Mouse (Mus musculus): ENCODE data around the gene Sec11a.

DNA sequence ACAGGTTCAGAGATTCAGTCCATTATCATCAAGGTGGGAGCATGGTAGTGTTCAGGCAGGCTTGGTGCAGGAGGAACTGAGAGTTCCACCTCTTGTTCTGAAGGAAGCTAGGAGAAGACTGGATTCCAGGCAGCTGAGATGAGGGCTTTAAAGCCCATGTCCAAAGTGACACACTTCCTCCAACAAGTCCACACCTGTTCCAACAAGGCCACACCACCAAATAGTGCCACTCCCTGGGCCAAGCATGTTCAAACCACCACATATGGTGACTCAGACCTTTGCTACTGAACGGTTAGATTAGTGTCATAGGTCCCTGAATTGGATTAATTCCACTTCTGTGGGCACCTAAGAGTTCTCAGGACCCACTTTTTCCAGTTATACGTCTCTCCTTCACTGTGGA, 23.8 kb upstream of the Sec11a start:
- no peak for TF ChIP-seq EP300 (IDR thresholded peaks at IDR 0.05; ENCODE audit: low read depth)
- no peak for TF ChIP-seq CTCF (IDR thresholded peaks at IDR 0.05; ENCODE audit: low read depth)
